Mouse (Mus musculus): ENCODE measurements around the gene Xkr8. TPM values are rescaled to one million over a fixed set of nuclear protein-coding genes. Genes with fewer than 3 reads are reported as not detected.
"Not testable (repeated sequence)": the region's sequence is repeated elsewhere in the genome, so short reads cannot be mapped to it uniquely, and the experiment has no call there.

The Xkr8 gene
- polyA plus RNA-seq, 1 experiment from 2014 or later = 5.1 TPM

- DNase-seq (ENCODE audit: low spot score) = peak; percentile 99
- 0 out of 2 replicates have a peak, but pooled peaks cover 9% of the 10 kb centered on the region for H3K36me3 ChIP-seq (ENCODE audit: insufficient read depth, low read length)
- H3K4me3 ChIP-seq (ENCODE audit: low read depth, low read length) = peak within 1 kb of the TSS; percentile 83
- ATAC-seq = peak; percentile 98
- peak within 1 kb of the TSS; percentile 65 for H3K9ac ChIP-seq (replicated peaks; ENCODE audit: low read depth)
- under 1% methylated on average over 68 of the region's 71 CpGs for WGBS
- peak; percentile 83 for TF ChIP-seq EP300 (IDR thresholded peaks at IDR 0.05)
- TF ChIP-seq CTCF (IDR thresholded peaks at IDR 0.05) = no peak
- H3K9me3 ChIP-seq (ENCODE audit: low read length) = no peaks in the 10 kb centered on the region
- peak within 1 kb of the TSS; percentile 64; the same call in 1 of the 2 replicates for H3K27ac ChIP-seq (ENCODE audit: low read length)
- H3K4me1 ChIP-seq (ENCODE audit: insufficient read depth, low read depth, low read length) = peaks cover 5% of the 10 kb centered on the region; the same call in 1 of the 2 replicates
- H3K4me2 ChIP-seq (replicated peaks; ENCODE audit: low read depth, low read length) = peak within 1 kb of the TSS; percentile 87
- H3K27me3 ChIP-seq (replicated peaks; ENCODE audit: insufficient read depth, low read length) = no peaks in the 10 kb centered on the region
Measured at GRCm38 (mm10) chr4:132767914-132768876, 35.8 kb upstream of the Xkr8 start, which contains the start of gene Rpa2. Gene Rpa2 (plus strand): TSS chr4:132768332.

- H3K4me3 ChIP-seq (ENCODE audit: low read depth, low read length); H3K27me3 ChIP-seq (replicated peaks; ENCODE audit: insufficient read depth, low read length); DNase-seq (ENCODE audit: low spot score); H3K36me3 ChIP-seq (ENCODE audit: insufficient read depth, low read length); H3K4me1 ChIP-seq (ENCODE audit: insufficient read depth, low read depth, low read length); H3K4me2 ChIP-seq (replicated peaks; ENCODE audit: low read depth, low read length); H3K9ac ChIP-seq (replicated peaks; ENCODE audit: low read depth); ATAC-seq; H3K27ac ChIP-seq (ENCODE audit: low read length); H3K9me3 ChIP-seq (ENCODE audit: low read length): not testable (repeated sequence)
- WGBS = 85% methylated on average over 3 of the region's 3 CpGs
Measured at GRCm38 (mm10) chr4:132763125-132763524, 30.8 kb upstream of the Xkr8 start.

- DNase-seq (ENCODE audit: low spot score) (no peak), ATAC-seq (no peak)
- WGBS = 67% methylated on average over 6 of the region's 6 CpGs
- no peaks in the 10 kb centered on the region for H3K36me3 ChIP-seq (ENCODE audit: insufficient read depth, low read length)
- H3K9ac ChIP-seq (replicated peaks; ENCODE audit: low read depth) = no peak overlapping the region
- H3K4me3 ChIP-seq (ENCODE audit: low read depth, low read length) = no peak overlapping the region
- H3K9me3 ChIP-seq (ENCODE audit: low read length) = no peaks in the 10 kb centered on the region
- H3K4me1 ChIP-seq (ENCODE audit: insufficient read depth, low read depth, low read length) = no peaks in the 10 kb centered on the region
- H3K27ac ChIP-seq (ENCODE audit: low read length) = no peak overlapping the region
- TF ChIP-seq CTCF (IDR thresholded peaks at IDR 0.05) = no peak
- TF ChIP-seq EP300 (IDR thresholded peaks at IDR 0.05) = no peak
- no peak overlapping the region for H3K4me2 ChIP-seq (replicated peaks; ENCODE audit: low read depth, low read length)
- no peaks in the 10 kb centered on the region for H3K27me3 ChIP-seq (replicated peaks; ENCODE audit: insufficient read depth, low read length)
Measured at GRCm38 (mm10) chr4:132762602-132763001, 30.3 kb upstream of the Xkr8 start.

DNA sequence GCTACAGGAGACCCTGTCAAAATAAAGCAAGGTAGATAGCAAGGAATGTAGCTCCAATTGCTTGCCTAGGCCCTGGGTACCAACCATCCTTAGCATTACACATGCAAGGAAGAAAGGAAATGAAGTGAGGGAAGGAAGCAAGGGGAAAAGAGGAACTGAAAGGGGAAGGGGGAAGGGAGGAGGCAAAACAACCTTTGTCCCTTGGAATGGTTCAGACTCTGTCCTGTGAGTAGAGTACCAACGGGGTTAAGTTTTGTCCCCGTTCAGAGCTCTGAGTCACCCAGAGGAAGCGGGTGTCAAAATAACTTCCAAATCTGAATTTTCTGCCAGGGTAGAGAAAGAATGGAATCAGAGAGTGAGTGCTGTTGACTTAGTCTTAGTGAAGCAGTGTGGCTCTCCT lies 27.9 kb upstream of the Xkr8 start:
- H3K9me3 ChIP-seq (ENCODE audit: low read length) = no peaks in the 10 kb centered on the region
- TF ChIP-seq EP300 (IDR thresholded peaks at IDR 0.05) (no peak), CTCF (IDR thresholded peaks at IDR 0.05) (no peak)
- H3K4me1 ChIP-seq (ENCODE audit: insufficient read depth, low read depth, low read length) = 0 out of 2 replicates have a peak, but pooled peaks cover 8% of the 10 kb centered on the region
- WGBS = 44% methylated on average over 3 of the region's 3 CpGs
- no peak overlapping the region for H3K27ac ChIP-seq (ENCODE audit: low read length)
- DNase-seq (ENCODE audit: low spot score) (no peak), ATAC-seq (no peak)
- H3K36me3 ChIP-seq (ENCODE audit: insufficient read depth, low read length) = no peaks in the 10 kb centered on the region
- no peaks in the 10 kb centered on the region for H3K27me3 ChIP-seq (replicated peaks; ENCODE audit: insufficient read depth, low read length)
- H3K4me3 ChIP-seq (ENCODE audit: low read depth, low read length) = no peak overlapping the region
- H3K9ac ChIP-seq (replicated peaks; ENCODE audit: low read depth) = no peak overlapping the region
- no peak overlapping the region for H3K4me2 ChIP-seq (replicated peaks; ENCODE audit: low read depth, low read length)

DNA sequence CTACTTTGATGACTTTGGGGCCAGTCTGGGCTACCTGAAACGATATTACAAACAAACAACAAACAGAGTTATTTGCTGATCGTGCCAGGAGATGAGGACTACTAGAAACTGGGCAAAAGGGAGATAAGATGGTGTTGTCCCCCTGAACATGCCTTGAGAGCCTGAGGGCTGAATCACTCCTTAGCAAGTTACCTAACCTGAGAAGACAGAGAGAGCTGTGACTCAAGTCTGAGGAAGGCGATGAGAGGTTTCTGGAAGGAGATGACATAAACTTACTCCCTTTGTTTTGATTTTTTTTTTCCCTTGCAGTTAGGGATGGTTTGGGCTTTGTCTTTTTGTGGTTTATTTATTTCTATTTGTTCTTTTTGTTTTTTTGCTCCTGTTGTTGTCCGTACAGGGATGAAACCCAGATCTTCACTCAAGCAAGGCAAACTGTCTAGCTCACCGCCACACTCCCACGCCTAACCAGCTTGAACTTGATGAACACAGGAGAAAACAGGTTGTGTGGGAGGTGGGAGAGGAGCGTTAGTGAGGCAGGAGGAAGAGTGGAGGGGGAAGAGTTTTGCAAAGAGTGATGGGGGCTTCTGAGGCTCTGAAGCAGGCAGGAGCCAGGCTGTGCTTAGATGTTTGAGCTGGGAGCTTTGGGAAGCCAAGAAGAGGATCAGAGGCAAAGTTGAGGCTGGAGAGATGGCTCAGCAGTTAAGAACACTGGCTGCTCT lies 25.4 kb upstream of the Xkr8 start:
- no peak overlapping the region for H3K9ac ChIP-seq (replicated peaks; ENCODE audit: low read depth)
- DNase-seq (ENCODE audit: low spot score) (no peak), ATAC-seq (no peak)
- H3K4me1 ChIP-seq (ENCODE audit: insufficient read depth, low read depth, low read length) = 0 out of 2 replicates have a peak, but pooled peaks cover 8% of the 10 kb centered on the region
- no peak overlapping the region for H3K4me3 ChIP-seq (ENCODE audit: low read depth, low read length)
- no peaks in the 10 kb centered on the region for H3K27me3 ChIP-seq (replicated peaks; ENCODE audit: insufficient read depth, low read length)
- 75% methylated on average over 7 of the region's 7 CpGs for WGBS
- H3K27ac ChIP-seq (ENCODE audit: low read length) = no peak overlapping the region
- no peaks in the 10 kb centered on the region for H3K9me3 ChIP-seq (ENCODE audit: low read length)
- TF ChIP-seq CTCF (IDR thresholded peaks at IDR 0.05) (no peak), EP300 (IDR thresholded peaks at IDR 0.05) (no peak)
- no peaks in the 10 kb centered on the region for H3K36me3 ChIP-seq (ENCODE audit: insufficient read depth, low read length)
- no peak overlapping the region for H3K4me2 ChIP-seq (replicated peaks; ENCODE audit: low read depth, low read length)

DNA sequence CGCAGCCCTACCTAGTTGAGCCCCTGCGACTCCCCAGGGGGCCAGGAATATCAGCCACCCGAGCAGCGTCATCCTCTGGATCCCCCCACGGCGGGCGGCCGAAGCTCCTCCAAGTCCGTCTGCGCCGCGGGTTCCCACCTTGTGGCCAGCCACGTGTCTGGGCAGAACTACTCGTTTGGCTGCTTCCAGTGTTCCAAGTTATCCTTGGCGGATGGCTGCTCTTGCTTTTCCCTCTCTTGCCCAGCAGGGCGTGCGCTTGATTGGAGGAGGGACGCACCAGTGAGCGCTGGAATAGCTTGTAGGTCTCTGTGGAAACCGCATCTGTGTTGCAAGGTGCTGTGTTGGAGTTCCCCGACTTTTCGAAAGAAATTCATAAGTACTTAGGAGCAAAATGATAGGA lies 24.6 kb upstream of the Xkr8 start, which contains the start of gene Smpdl3b:
Gene Smpdl3b (minus strand): TSS at position 279 of the 400 bp plus-strand sequence.
- Histone ChIP-seq H3K9ac (replicated peaks; ENCODE audit: low read depth) (peak within 1 kb of the TSS; percentile 36; the same call in 1 of the 2 replicates), H3K9me3 (ENCODE audit: low read length) (no peaks in the 10 kb centered on the region), H3K27ac (ENCODE audit: low read length) (no peak within 1 kb of the TSS), H3K4me1 (ENCODE audit: insufficient read depth, low read depth, low read length) (0 out of 2 replicates have a peak, but pooled peaks cover 8% of the 10 kb centered on the region), H3K4me2 (replicated peaks; ENCODE audit: low read depth, low read length) (peak within 1 kb of the TSS; percentile 78), H3K36me3 (ENCODE audit: insufficient read depth, low read length) (no peaks in the 10 kb centered on the region), H3K27me3 (replicated peaks; ENCODE audit: insufficient read depth, low read length) (no peaks in the 10 kb centered on the region), H3K4me3 (ENCODE audit: low read depth, low read length) (peak within 1 kb of the TSS; percentile 46)
- TF ChIP-seq EP300 (IDR thresholded peaks at IDR 0.05) (no peak), CTCF (IDR thresholded peaks at IDR 0.05) (peak; percentile 80)
- peak; percentile 89 for DNase-seq (ENCODE audit: low spot score)
- WGBS = under 1% methylated on average over 21 of the region's 22 CpGs
- ATAC-seq = peak; percentile 89

Measured in lung, postnatal 0 days (tissue).